Mouse (Mus musculus): ENCODE data around the gene D930020B18Rik. TPM values are rescaled to one million over a fixed set of nuclear protein-coding genes. Genes with fewer than 3 reads are reported as not detected.

D930020B18Rik gene
- total RNA-seq, 1 experiment from 2014 or later: not detected

GRCm38 (mm10) chr10:121627216-121627852 is 14.1 kb upstream of the D930020B18Rik start:
- no peak for ATAC-seq (replicated peaks in 1 of 2; ENCODE audit: insufficient read depth in 1 of 2, low FRiP score in 2 of 2, low TSS enrichment in 1 of 2, low read depth in 1 of 2, poor library complexity in 2 of 2, severe bottlenecking in 2 of 2)

- ATAC-seq (replicated peaks in 1 of 2; ENCODE audit: insufficient read depth in 1 of 2, low FRiP score in 2 of 2, low TSS enrichment in 1 of 2, low read depth in 1 of 2, poor library complexity in 2 of 2, severe bottlenecking in 2 of 2): no peak
These were observed 12.8 kb upstream of the D930020B18Rik start for GRCm38 (mm10) chr10:121628561-121629040.

- no peak; a peak in 1 of 4 replicates for ATAC-seq (replicated peaks in 1 of 2; ENCODE audit: insufficient read depth in 1 of 2, low FRiP score in 2 of 2, low TSS enrichment in 1 of 2, low read depth in 1 of 2, poor library complexity in 2 of 2, severe bottlenecking in 2 of 2)
These were observed 7.2 kb upstream of the D930020B18Rik start for GRCm38 (mm10) chr10:121634159-121634558.

GRCm38 (mm10) chr10:121636276-121636675 is 5.1 kb upstream of the D930020B18Rik start:
- ATAC-seq (replicated peaks in 1 of 2; ENCODE audit: insufficient read depth in 1 of 2, low FRiP score in 2 of 2, low TSS enrichment in 1 of 2, low read depth in 1 of 2, poor library complexity in 2 of 2, severe bottlenecking in 2 of 2): no peak

- ATAC-seq (replicated peaks in 1 of 2; ENCODE audit: insufficient read depth in 1 of 2, low FRiP score in 2 of 2, low TSS enrichment in 1 of 2, low read depth in 1 of 2, poor library complexity in 2 of 2, severe bottlenecking in 2 of 2): no peak
These were observed 1.8 kb upstream of the D930020B18Rik start for GRCm38 (mm10) chr10:121639573-121639972.

GRCm38 (mm10) chr10:121640150-121640930 is 1.0 kb upstream of the D930020B18Rik start:
- ATAC-seq (replicated peaks in 1 of 2; ENCODE audit: insufficient read depth in 1 of 2, low FRiP score in 2 of 2, low TSS enrichment in 1 of 2, low read depth in 1 of 2, poor library complexity in 2 of 2, severe bottlenecking in 2 of 2): peak; percentile 65 to 68; a peak in 3 of 4 replicates

- ATAC-seq (replicated peaks in 1 of 2; ENCODE audit: insufficient read depth in 1 of 2, low FRiP score in 2 of 2, low TSS enrichment in 1 of 2, low read depth in 1 of 2, poor library complexity in 2 of 2, severe bottlenecking in 2 of 2): 0 out of 4 replicates have a peak, but pooled peaks of 1 of the 2 experiments have one; percentile 24
These were observed 480 bp upstream of the D930020B18Rik start for GRCm38 (mm10) chr10:121640944-121641271.

GRCm38 (mm10) chr10:121642054-121642947 is 913 bp downstream of the D930020B18Rik start:
- no peak for ATAC-seq (replicated peaks in 1 of 2; ENCODE audit: insufficient read depth in 1 of 2, low FRiP score in 2 of 2, low TSS enrichment in 1 of 2, low read depth in 1 of 2, poor library complexity in 2 of 2, severe bottlenecking in 2 of 2)

- ATAC-seq (replicated peaks in 1 of 2; ENCODE audit: insufficient read depth in 1 of 2, low FRiP score in 2 of 2, low TSS enrichment in 1 of 2, low read depth in 1 of 2, poor library complexity in 2 of 2, severe bottlenecking in 2 of 2): no peak
These were observed 4.9 kb downstream of the D930020B18Rik start for GRCm38 (mm10) chr10:121646294-121646693.

GRCm38 (mm10) chr10:121653079-121653478 is 11.7 kb downstream of the D930020B18Rik start:
- no peak for ATAC-seq (replicated peaks in 1 of 2; ENCODE audit: insufficient read depth in 1 of 2, low FRiP score in 2 of 2, low TSS enrichment in 1 of 2, low read depth in 1 of 2, poor library complexity in 2 of 2, severe bottlenecking in 2 of 2)

GRCm38 (mm10) chr10:121655907-121656306 is 14.5 kb downstream of the D930020B18Rik start:
- ATAC-seq (replicated peaks in 1 of 2; ENCODE audit: insufficient read depth in 1 of 2, low FRiP score in 2 of 2, low TSS enrichment in 1 of 2, low read depth in 1 of 2, poor library complexity in 2 of 2, severe bottlenecking in 2 of 2): no peak

GRCm38 (mm10) chr10:121662711-121663110 is 21.3 kb downstream of the D930020B18Rik start:
- no peak for ATAC-seq (replicated peaks in 1 of 2; ENCODE audit: insufficient read depth in 1 of 2, low FRiP score in 2 of 2, low TSS enrichment in 1 of 2, low read depth in 1 of 2, poor library complexity in 2 of 2, severe bottlenecking in 2 of 2)

GRCm38 (mm10) chr10:121663599-121663998 is 22.2 kb downstream of the D930020B18Rik start:
- ATAC-seq (replicated peaks in 1 of 2; ENCODE audit: insufficient read depth in 1 of 2, low FRiP score in 2 of 2, low TSS enrichment in 1 of 2, low read depth in 1 of 2, poor library complexity in 2 of 2, severe bottlenecking in 2 of 2): no peak

GRCm38 (mm10) chr10:121665631-121666145 is 24.3 kb downstream of the D930020B18Rik start:
- no peak for ATAC-seq (replicated peaks in 1 of 2; ENCODE audit: insufficient read depth in 1 of 2, low FRiP score in 2 of 2, low TSS enrichment in 1 of 2, low read depth in 1 of 2, poor library complexity in 2 of 2, severe bottlenecking in 2 of 2)

GRCm38 (mm10) chr10:121669103-121669502 is 27.7 kb downstream of the D930020B18Rik start:
- no peak for ATAC-seq (replicated peaks in 1 of 2; ENCODE audit: insufficient read depth in 1 of 2, low FRiP score in 2 of 2, low TSS enrichment in 1 of 2, low read depth in 1 of 2, poor library complexity in 2 of 2, severe bottlenecking in 2 of 2)

- ATAC-seq (replicated peaks in 1 of 2; ENCODE audit: insufficient read depth in 1 of 2, low FRiP score in 2 of 2, low TSS enrichment in 1 of 2, low read depth in 1 of 2, poor library complexity in 2 of 2, severe bottlenecking in 2 of 2): no peak
These were observed 35.6 kb downstream of the D930020B18Rik start for GRCm38 (mm10) chr10:121677019-121677418.

- no peak for ATAC-seq (replicated peaks in 1 of 2; ENCODE audit: insufficient read depth in 1 of 2, low FRiP score in 2 of 2, low TSS enrichment in 1 of 2, low read depth in 1 of 2, poor library complexity in 2 of 2, severe bottlenecking in 2 of 2)
These were observed 39.5 kb downstream of the D930020B18Rik start for GRCm38 (mm10) chr10:121680902-121681301.
